Mouse (Mus musculus) liver, adult 2 months (tissue): ENCODE data around the gene Prdx5.

Experiments used
- CTCF ChIP-seq: fragments of 200-500 bp; IDR thresholded peaks from 2 replicates; pipeline ENCODE4 v1.5.1; 2011; ENCODE audit warnings: low read depth, low read length, control low read depth
- POLR2A ChIP-seq: fragments of 200-500 bp; IDR thresholded peaks from 2 replicates; pipeline ENCODE4 v1.6.1; 2011; ENCODE audit warnings: low read length, control low read depth; ENCODE audit not compliant: insufficient read depth; ENCODE audit errors: extremely low read depth

GRCm38 (mm10) chr19:6912205-6912970, 2.5 kb upstream of the Prdx5 start:
- TF ChIP-seq CTCF: no peak
- no peak for TF ChIP-seq POLR2A
